Mouse (Mus musculus): ENCODE measurements at regions not wholly inside any gene's neighbourhood (a gene's known extent, or its start where the extent isn't known, plus 50 kb on each side); places are given as distances from the start of the nearest gene placed in this dataset.

DNA sequence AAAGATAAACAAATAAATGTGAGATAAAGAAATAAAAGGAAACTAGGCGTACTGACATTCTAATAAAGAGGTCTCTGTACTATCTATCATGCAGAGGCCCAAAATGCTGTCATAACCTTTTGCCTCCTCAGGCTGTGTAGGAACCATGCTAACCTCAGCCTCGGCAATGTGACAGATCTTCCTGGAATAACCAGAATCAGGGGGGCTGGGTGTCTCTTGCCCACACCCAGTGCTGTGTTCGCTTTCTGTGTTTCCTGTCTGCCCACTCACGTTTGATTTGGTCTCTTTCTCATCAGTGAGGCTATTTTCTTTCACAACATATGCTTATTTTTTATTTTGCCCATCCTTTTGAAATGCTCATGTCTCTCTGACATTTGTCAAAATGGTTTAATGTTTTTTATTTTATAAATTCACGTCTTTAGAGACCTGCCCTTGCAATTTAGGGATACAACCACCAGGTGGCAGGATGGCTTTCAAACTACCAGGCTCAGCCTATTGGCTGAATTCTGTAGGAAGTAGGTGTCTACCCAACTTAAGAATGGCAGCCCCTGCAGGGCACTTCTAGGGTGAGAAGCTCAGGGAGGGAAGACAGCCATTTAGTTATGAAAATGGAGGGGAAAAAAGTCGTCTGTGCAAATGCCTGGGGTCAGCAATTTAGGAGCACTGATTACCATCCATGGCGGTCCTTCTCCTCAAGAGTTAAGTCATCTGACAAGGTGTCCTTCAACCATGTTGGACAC lies 550.8 kb downstream of the Rnf144a start:
- Histone ChIP-seq H3K9ac (no peak overlapping the region), H3K36me3 (replicated peaks) (no peaks in the 10 kb centered on the region), H3K27me3 (no peaks in the 10 kb centered on the region), H3K4me2 (no peak overlapping the region), H3K9me3 (no peaks in the 10 kb centered on the region), H3K4me1 (no peaks in the 10 kb centered on the region), H3K4me3 (replicated peaks) (no peak overlapping the region), H3K27ac (no peak overlapping the region)
- ATAC-seq (ENCODE audit: low FRiP score), result no peak
- 72% methylated on average over 7 of the region's 7 CpGs for WGBS

- Histone ChIP-seq H3K9ac (no peak overlapping the region), H3K9me3 (no peaks in the 10 kb centered on the region)
- ATAC-seq (ENCODE audit: low FRiP score), result no peak
Observed at GRCm38 (mm10) chr12:25861100-25861499, 554.0 kb downstream of the Rnf144a start.

DNA sequence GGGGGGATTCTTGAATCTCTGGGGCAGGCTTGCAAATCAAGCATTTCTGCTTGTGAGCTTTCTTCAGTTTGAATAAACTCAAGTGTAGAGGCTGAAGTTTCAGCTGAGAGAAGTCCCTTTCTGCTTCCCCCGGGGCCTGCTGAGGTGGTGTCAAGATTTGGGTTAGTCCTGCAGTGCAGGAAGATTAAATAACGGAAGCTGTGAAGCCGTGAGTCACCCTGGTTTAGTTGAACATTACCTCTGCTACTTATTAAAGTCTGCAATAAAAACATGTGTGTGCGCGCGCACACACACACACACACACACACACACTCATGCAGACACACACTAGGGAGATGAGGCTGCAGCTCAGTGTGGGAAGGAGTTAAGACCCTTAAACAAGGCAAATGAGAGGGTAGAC lies 556.7 kb downstream of the Rnf144a start:
- Histone ChIP-seq H3K27me3 (no peaks in the 10 kb centered on the region), H3K9ac (no peak overlapping the region), H3K4me3 (replicated peaks) (no peak overlapping the region), H3K27ac (no peak overlapping the region), H3K4me1 (no peaks in the 10 kb centered on the region), H3K36me3 (replicated peaks) (no peaks in the 10 kb centered on the region), H3K9me3 (no peaks in the 10 kb centered on the region), H3K4me2 (no peak overlapping the region)
- no peak for ATAC-seq (ENCODE audit: low FRiP score)
- 80% methylated on average over 6 of the region's 6 CpGs for whole genome bisulfite sequencing

More at GRCm38 (mm10) chr12:25861100-25861499, 554.0 kb downstream of the Rnf144a start:
- WGBS, result 92% methylated on average over 3 of the region's 3 CpGs
- Histone ChIP-seq H3K4me2 (no peak overlapping the region), H3K36me3 (replicated peaks) (no peaks in the 10 kb centered on the region), H3K4me1 (no peaks in the 10 kb centered on the region), H3K4me3 (replicated peaks) (no peak overlapping the region), H3K27me3 (no peaks in the 10 kb centered on the region), H3K27ac (no peak overlapping the region)

GRCm38 (mm10) chr12:25830057-25830456 lies 585.0 kb downstream of the Rnf144a start:
- Histone ChIP-seq H3K27me3 (no peaks in the 10 kb centered on the region), H3K4me1 (peaks cover 16% of the 10 kb centered on the region), H3K9me3 (no peaks in the 10 kb centered on the region), H3K4me2 (no peak overlapping the region), H3K9ac (no peak overlapping the region), H3K4me3 (replicated peaks) (no peak overlapping the region), H3K36me3 (replicated peaks) (no peaks in the 10 kb centered on the region), H3K27ac (no peak overlapping the region)
- ATAC-seq (ENCODE audit: low FRiP score), result no peak
- WGBS, result 64% methylated on average over 7 of the region's 7 CpGs

DNA sequence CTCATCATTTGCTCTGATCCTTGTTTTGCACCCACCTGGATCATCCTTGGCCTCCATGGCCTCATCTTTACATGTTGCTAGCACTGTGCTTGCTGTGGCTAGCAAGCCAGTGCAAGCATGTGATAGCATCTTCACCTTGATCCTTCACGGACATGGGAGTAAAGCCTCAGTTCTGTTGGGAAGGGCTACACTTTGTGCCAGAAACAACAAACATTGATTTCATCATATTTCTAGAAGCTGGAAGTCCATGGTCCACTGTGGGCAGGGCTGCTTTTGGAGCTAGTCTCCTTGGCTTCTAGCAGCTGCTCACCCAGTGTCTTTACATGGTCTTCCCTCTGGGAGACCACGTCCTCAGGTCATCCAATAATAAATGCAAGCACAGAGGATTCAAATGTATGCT lies 587.1 kb downstream of the Rnf144a start:
- no peak for ATAC-seq (ENCODE audit: low FRiP score)
- Histone ChIP-seq H3K4me1 (peaks cover 16% of the 10 kb centered on the region), H3K4me2 (no peak overlapping the region), H3K27me3 (no peaks in the 10 kb centered on the region), H3K4me3 (replicated peaks) (no peak overlapping the region), H3K9ac (no peak overlapping the region), H3K27ac (no peak overlapping the region), H3K9me3 (no peaks in the 10 kb centered on the region), H3K36me3 (replicated peaks) (no peaks in the 10 kb centered on the region)
- 90% methylated on average over 2 of the region's 2 CpGs for WGBS

DNA sequence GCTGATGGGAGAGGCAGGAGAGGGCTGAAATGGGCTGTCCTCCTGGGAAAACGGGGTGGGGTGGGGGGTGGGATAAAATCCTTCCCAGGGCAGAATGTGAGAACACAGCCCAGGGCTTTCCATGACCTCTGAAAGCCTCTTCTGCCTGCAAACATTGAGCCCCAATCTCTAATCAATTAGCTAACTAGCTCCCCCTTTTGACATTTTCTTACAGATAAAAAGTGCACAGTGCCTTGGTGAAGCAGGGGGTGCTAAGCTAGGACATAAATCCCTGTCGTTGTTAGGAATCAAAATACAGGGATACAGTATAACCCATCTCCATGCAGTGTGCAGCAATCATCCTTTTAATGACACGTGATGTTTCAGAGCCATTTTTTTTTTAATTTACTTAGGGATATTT lies 588.1 kb downstream of the Rnf144a start:
- H3K4me3 ChIP-seq (replicated peaks), result no peak overlapping the region
- no peak overlapping the region for H3K9ac ChIP-seq
- H3K27me3 ChIP-seq, result no peaks in the 10 kb centered on the region
- no peaks in the 10 kb centered on the region for H3K9me3 ChIP-seq
- no peak overlapping the region for H3K27ac ChIP-seq
- no peaks in the 10 kb centered on the region for H3K36me3 ChIP-seq (replicated peaks)
- ATAC-seq (ENCODE audit: low FRiP score), result no peak
- no peak overlapping the region for H3K4me2 ChIP-seq
- peaks cover 16% of the 10 kb centered on the region for H3K4me1 ChIP-seq
- WGBS, result 18% methylated on average over 3 of the region's 3 CpGs

DNA sequence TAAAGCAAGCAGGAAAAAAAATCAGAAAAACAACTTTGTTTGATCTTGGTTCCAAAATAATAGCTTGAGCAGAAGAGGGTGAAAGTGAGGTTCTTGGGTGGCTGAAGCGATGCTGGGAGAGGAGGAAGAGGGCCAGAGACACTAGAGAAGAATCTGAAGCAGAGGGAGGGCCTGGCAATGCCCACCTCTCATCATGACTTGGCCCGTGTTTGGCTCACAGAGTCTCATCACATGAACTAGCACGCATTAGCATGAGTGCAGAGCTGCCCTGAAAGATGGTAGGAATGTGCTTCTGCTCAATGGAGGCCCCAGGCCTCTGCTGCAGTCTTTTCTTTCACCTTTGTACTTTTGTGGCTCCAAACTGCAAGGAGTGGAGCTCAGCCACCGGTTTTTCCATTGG lies 588.6 kb downstream of the Rnf144a start:
- H3K27me3 ChIP-seq, result no peaks in the 10 kb centered on the region
- H3K4me2 ChIP-seq, result no peak overlapping the region
- no peaks in the 10 kb centered on the region for H3K9me3 ChIP-seq
- H3K9ac ChIP-seq, result no peak overlapping the region
- H3K4me3 ChIP-seq (replicated peaks), result no peak overlapping the region
- no peaks in the 10 kb centered on the region for H3K36me3 ChIP-seq (replicated peaks)
- WGBS, result 48% methylated on average over 4 of the region's 4 CpGs
- no peak for ATAC-seq (ENCODE audit: low FRiP score)
- peaks cover 16% of the 10 kb centered on the region for H3K4me1 ChIP-seq
- H3K27ac ChIP-seq, result no peak overlapping the region

DNA sequence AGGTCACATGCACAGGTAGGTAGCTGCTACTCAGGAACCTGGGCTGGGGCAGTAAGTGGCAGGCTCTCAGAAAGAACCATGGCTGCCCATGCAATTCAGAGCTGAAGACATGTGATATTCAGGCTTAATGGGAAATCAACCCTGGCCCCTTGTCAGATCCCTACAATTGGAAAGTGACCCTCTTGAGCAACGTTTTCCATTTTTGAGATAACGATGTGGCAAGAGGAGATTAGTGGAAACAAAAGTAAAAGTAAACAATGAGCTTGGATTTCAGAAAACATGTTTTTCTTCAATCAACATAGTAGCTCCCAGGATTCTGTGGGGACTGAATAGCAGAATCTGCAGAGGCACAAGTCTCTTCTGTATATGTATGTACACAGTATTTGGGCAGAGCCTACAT lies 598.8 kb downstream of the Rnf144a start:
- 30% methylated on average over 2 of the region's 2 CpGs for WGBS
- H3K9me3 ChIP-seq, result no peaks in the 10 kb centered on the region
- H3K4me1 ChIP-seq, result no peaks in the 10 kb centered on the region
- H3K4me3 ChIP-seq (replicated peaks), result no peak overlapping the region
- no peaks in the 10 kb centered on the region for H3K27me3 ChIP-seq
- H3K36me3 ChIP-seq (replicated peaks), result no peaks in the 10 kb centered on the region
- no peak overlapping the region for H3K4me2 ChIP-seq
- H3K9ac ChIP-seq, result no peak overlapping the region
- no peak for ATAC-seq (ENCODE audit: low FRiP score)
- no peak overlapping the region for H3K27ac ChIP-seq

GRCm38 (mm10) chr12:25795092-25795491 lies 620.0 kb downstream of the Rnf144a start:
- no peaks in the 10 kb centered on the region for H3K9me3 ChIP-seq
- no peak overlapping the region for H3K9ac ChIP-seq
- no peaks in the 10 kb centered on the region for H3K4me1 ChIP-seq
- 84% methylated on average over 2 of the region's 2 CpGs for WGBS
- H3K4me2 ChIP-seq, result no peak overlapping the region
- no peaks in the 10 kb centered on the region for H3K27me3 ChIP-seq
- no peak for ATAC-seq (ENCODE audit: low FRiP score)
- no peak overlapping the region for H3K27ac ChIP-seq
- H3K36me3 ChIP-seq (replicated peaks), result no peaks in the 10 kb centered on the region
- H3K4me3 ChIP-seq (replicated peaks), result no peak overlapping the region

DNA sequence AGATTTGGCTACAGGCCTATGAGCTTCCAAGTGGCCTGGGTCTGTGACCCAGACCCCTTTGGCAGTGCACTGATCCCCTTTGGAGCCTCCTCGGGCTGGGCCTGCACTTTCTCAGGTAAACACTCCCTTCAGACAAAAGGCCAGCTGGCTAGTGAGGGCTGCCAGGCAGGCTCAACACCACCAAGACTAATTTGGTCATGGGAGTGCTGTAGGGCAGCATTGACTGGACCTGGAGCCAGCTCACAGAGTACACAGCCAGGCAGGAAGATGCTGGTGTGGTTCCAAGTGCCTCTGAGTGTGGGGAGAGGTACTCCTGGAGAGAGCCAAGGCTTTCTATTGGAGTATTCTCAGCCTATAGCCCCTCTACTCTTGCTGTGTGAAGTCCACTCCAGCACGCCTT lies 620.5 kb downstream of the Rnf144a start:
- no peaks in the 10 kb centered on the region for H3K36me3 ChIP-seq (replicated peaks)
- no peak overlapping the region for H3K4me3 ChIP-seq (replicated peaks)
- no peaks in the 10 kb centered on the region for H3K9me3 ChIP-seq
- H3K27me3 ChIP-seq, result no peaks in the 10 kb centered on the region
- no peak overlapping the region for H3K9ac ChIP-seq
- no peak overlapping the region for H3K4me2 ChIP-seq
- H3K27ac ChIP-seq, result no peak overlapping the region
- H3K4me1 ChIP-seq, result no peaks in the 10 kb centered on the region
- 76% methylated on average over 2 of the region's 2 CpGs for WGBS
- ATAC-seq (ENCODE audit: low FRiP score), result no peak

DNA sequence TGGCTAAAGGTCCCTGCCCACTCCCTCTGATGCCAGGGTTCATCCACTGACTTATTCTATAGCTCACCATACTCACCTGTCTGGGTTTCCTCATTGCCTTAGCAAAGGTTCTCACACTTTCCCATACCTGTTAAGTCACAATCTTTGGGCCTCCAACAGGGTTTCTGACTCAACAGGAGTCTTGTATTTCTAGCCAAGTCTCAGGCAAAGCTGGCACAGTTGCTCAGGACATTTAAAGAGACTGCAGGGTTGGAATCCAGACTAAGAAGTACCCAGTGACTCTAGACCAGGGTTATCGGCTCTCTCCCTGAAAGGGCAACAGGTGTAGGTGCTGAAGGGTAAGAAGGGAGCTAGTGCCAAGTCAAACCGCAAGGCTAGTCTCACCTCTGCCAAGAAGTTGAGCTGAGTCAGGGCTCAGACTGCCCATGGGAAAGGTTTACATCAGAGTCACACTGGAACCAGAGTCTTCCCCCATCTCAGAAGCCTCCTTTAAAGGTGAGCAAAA lies 622.4 kb downstream of the Rnf144a start:
- H3K27me3 ChIP-seq, result no peaks in the 10 kb centered on the region
- 100% methylated on average over 2 of the region's 2 CpGs for WGBS
- no peak overlapping the region for H3K4me3 ChIP-seq (replicated peaks)
- no peak overlapping the region for H3K4me2 ChIP-seq
- no peak for ATAC-seq (ENCODE audit: low FRiP score)
- no peak overlapping the region for H3K27ac ChIP-seq
- H3K4me1 ChIP-seq, result no peaks in the 10 kb centered on the region
- no peaks in the 10 kb centered on the region for H3K36me3 ChIP-seq (replicated peaks)
- no peaks in the 10 kb centered on the region for H3K9me3 ChIP-seq
- no peak overlapping the region for H3K9ac ChIP-seq

DNA sequence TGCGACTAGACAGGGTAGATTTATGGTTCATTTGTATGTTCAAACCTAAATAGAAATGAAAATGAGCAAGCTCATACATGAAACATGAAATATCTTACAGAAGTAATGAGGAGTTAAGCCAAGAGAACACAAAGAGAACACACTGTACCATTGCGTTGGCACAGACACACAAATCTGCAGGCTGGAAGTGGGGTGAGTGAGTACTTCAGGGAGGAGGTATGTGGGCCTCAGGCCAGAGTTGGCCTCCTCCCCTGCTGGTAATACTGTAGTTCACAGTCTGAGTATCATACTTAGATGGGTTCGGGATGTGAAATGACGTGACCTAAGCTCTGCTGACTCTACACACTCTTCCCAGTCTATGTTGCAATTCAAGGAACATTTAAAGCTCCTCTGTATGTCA lies 624.1 kb downstream of the Rnf144a start:
- Histone ChIP-seq H3K4me1 (no peaks in the 10 kb centered on the region), H3K9ac (no peak overlapping the region), H3K4me2 (no peak overlapping the region), H3K9me3 (no peaks in the 10 kb centered on the region), H3K4me3 (replicated peaks) (no peak overlapping the region), H3K27ac (no peak overlapping the region), H3K27me3 (no peaks in the 10 kb centered on the region), H3K36me3 (replicated peaks) (no peaks in the 10 kb centered on the region)
- ATAC-seq (ENCODE audit: low FRiP score), result no peak
- WGBS, result 88% methylated on average over 4 of the region's 4 CpGs
